Mouse (Mus musculus) ES-E14 (cell line): Measurements from ENCODE around the gene Slc52a3. TPM values are rescaled to one million over a fixed set of nuclear protein-coding genes. Genes with fewer than 3 reads are reported as not detected.

Experiments
- DNase-seq: peaks from one replicate; pipeline ENCODE4 v3.0.0-alpha.2; 2013; ENCODE audit warnings: low read depth, low spot score
- H3K27ac ChIP-seq: 2 replicates; pipeline ENCODE4 v1.5.1; 2012; ENCODE audit warnings: low read depth, mild to moderate bottlenecking, low read length, moderate library complexity, mixed read lengths; ENCODE audit not compliant: poor library complexity, insufficient read depth, severe bottlenecking
- H3K36me3 ChIP-seq: 2 replicates; pipeline ENCODE4 v1.6.1; 2012; ENCODE audit warnings: mild to moderate bottlenecking, low read length, moderate library complexity, mixed read lengths; ENCODE audit not compliant: control insufficient read depth, poor library complexity, insufficient read depth, severe bottlenecking
- H3K4me1 ChIP-seq, 2 experiments: fragments of 150-350 bp in 1 of 2; sonication (generic) in 1 of 2; 2 replicates each; pipeline ENCODE4 v1.6.1; 2012; ENCODE audit warnings: low read length in 2 of 2, mild to moderate bottlenecking in 1 of 2, mixed read lengths in 1 of 2; ENCODE audit not compliant: control insufficient read depth in 2 of 2, insufficient read depth in 2 of 2, poor library complexity in 1 of 2
- H3K4me3 ChIP-seq, 2 experiments: fragments of 150-350 bp in 1 of 2; sonication (generic) in 1 of 2; 2 replicates each; pipeline ENCODE4 v1.5.1; 2012; ENCODE audit warnings: low read length in 2 of 2, low read depth in 1 of 2, mild to moderate bottlenecking in 1 of 2, mixed read lengths in 1 of 2; ENCODE audit not compliant: insufficient read depth in 1 of 2, poor library complexity in 1 of 2, severe bottlenecking in 1 of 2
- H3K9ac ChIP-seq: 2 replicates; pipeline ENCODE4 v1.6.1; 2012; ENCODE audit warnings: low read depth, mild to moderate bottlenecking, low read length, mixed read lengths; ENCODE audit not compliant: poor library complexity, insufficient read depth, severe bottlenecking
- H3K9me3 ChIP-seq: fragments of 150-350 bp; sonication (generic); 2 replicates; pipeline ENCODE4 v1.6.1; 2012; ENCODE audit warnings: low read depth, mild to moderate bottlenecking, low read length; ENCODE audit not compliant: control insufficient read depth, insufficient read depth
- CHD2 ChIP-seq: IDR thresholded peaks from 2 replicates; pipeline ENCODE4 v1.6.1; 2014; ENCODE audit warnings: mild to moderate bottlenecking, low read depth, low read length, inconsistent platforms
- HCFC1 ChIP-seq: IDR thresholded peaks from 2 replicates; pipeline ENCODE4 v1.6.1; 2012; ENCODE audit warnings: low read length, inconsistent platforms, borderline replicate concordance; ENCODE audit not compliant: insufficient read depth
- MAFK ChIP-seq: IDR thresholded peaks from 2 replicates; pipeline ENCODE4 v1.6.1; 2014; ENCODE audit warnings: mild to moderate bottlenecking, low read depth, low read length, inconsistent platforms; ENCODE audit not compliant: insufficient read depth
- ZC3H11A ChIP-seq: IDR thresholded peaks from 2 replicates; pipeline ENCODE4 v1.6.1; 2012; ENCODE audit warnings: low read depth, mild to moderate bottlenecking, inconsistent platforms, low read length, borderline replicate concordance
- ZNF384 ChIP-seq: IDR thresholded peaks from 2 replicates; pipeline ENCODE4 v1.6.1; 2012; ENCODE audit warnings: low read depth, low read length, inconsistent platforms
- in situ Hi-C, 2 experiments: fragments of 600-800 bp; cut with MboI; formaldehyde crosslinking; loops; one replicate each; pipeline ENCODE4 v1.15.1; 2025; ENCODE audit warnings: low sequenced_read_pairs in 2 of 2, inconsistent platforms in 1 of 2; ENCODE audit not compliant: unreplicated experiment in 2 of 2
- total RNA-seq: library from RNA; depleted of rRNA; stranded (reverse); fragments of 300-350 nt; gene quantifications from 2 replicates; pipeline ENCODE4 v1.2.3, GENCODE M21; 2012

Slc52a3 gene
- total RNA-seq, 1 experiment = 4.4 TPM

DNA sequence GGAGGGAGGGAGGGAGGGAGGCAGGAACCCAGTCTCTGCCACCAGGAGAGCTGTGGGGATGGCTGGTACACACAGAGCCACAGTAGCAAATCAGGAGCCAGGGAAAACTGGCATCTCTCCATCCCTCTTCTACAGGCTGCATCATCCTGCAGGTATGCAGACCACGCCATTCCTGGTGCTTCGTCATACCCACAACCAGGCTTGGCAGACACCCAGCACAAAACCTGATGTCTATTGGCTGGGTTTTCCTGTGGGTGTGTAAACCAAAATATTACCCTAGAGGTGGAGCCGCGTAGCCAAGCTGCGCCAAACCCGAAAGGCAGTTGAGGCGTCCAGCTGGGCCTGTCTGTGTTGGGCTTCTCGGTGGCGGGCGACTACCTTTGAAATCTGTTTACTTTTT lies 33.8 kb upstream of the Slc52a3 start:
- no peak overlapping the region for H3K27ac ChIP-seq
- H3K4me3 ChIP-seq = no peak overlapping the region
- in situ Hi-C loops = no loop called here
- TF ChIP-seq ZNF384 (no peak), MAFK (no peak), HCFC1 (no peak), CHD2 (no peak), ZC3H11A (no peak)
- no peak overlapping the region for H3K9ac ChIP-seq
- H3K36me3 ChIP-seq = no peaks in the 10 kb centered on the region
- DNase-seq = no peak
- H3K9me3 ChIP-seq = no peaks in the 10 kb centered on the region
- H3K4me1 ChIP-seq = peaks cover 0 to 25% of the 10 kb centered on the region in 2 experiments; a peak in 2 of 4 replicates

DNA sequence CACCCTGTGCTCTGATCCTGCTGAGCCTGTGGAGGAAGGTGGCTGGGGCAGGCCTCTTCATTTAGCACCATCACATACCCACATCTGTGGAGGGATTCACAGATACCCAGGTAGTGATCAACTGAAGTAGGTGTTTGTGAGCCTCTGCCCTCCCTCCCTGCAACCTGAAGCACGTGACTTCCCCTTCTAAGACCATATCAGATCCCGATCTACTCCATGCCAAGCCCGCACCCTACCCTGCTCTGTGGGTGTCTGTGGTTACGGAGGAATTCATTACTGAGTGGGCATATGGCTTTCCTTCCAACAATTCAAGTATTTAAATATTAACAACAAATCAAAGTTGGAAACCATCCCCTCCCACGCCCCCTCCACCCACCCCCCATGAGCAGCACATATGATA lies 33.0 kb upstream of the Slc52a3 start:
- no peaks in the 10 kb centered on the region for H3K9me3 ChIP-seq
- TF ChIP-seq ZNF384 (no peak), CHD2 (no peak), HCFC1 (no peak), MAFK (no peak), ZC3H11A (no peak)
- H3K36me3 ChIP-seq = no peaks in the 10 kb centered on the region
- H3K4me1 ChIP-seq = peaks cover 0 to 25% of the 10 kb centered on the region in 2 experiments; a peak in 2 of 4 replicates
- H3K4me3 ChIP-seq = no peak overlapping the region
- H3K27ac ChIP-seq = no peak overlapping the region
- H3K9ac ChIP-seq = no peak overlapping the region
- in situ Hi-C loops = no loop called here
- no peak for DNase-seq

DNA sequence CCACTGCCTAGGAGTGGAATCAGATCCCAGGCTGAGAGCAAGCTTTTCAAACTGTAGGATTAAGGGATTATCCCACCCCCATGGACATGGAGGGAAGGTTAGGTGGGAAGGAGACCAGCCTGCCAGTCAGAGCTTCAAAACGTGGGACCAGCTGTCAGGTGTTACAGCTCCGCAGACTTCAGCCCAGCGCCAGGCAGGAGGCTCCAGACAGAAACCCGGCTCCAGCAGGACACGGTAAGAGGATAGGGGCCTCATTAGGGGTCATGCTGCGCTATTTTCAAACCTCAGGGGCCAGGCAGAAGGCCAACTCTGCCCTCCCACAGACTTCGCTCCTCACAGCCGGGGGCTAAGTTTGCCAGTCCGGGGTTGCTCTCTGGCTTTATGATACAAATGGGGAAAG lies 32.3 kb upstream of the Slc52a3 start:
- Histone ChIP-seq H3K27ac (no peak overlapping the region), H3K36me3 (peaks cover 3% of the 10 kb centered on the region; the same call in 1 of the 2 replicates), H3K4me3 (no peak overlapping the region), H3K9ac (no peak overlapping the region), H3K9me3 (no peaks in the 10 kb centered on the region), H3K4me1 (peaks cover 0 to 25% of the 10 kb centered on the region in 2 experiments; a peak in 2 of 4 replicates)
- no peak for TF ChIP-seq ZC3H11A
- TF ChIP-seq HCFC1 = no peak
- TF ChIP-seq ZNF384 = no peak
- TF ChIP-seq CHD2 = no peak
- TF ChIP-seq MAFK = no peak
- in situ Hi-C loops = no loop called here
- DNase-seq = no peak

DNA sequence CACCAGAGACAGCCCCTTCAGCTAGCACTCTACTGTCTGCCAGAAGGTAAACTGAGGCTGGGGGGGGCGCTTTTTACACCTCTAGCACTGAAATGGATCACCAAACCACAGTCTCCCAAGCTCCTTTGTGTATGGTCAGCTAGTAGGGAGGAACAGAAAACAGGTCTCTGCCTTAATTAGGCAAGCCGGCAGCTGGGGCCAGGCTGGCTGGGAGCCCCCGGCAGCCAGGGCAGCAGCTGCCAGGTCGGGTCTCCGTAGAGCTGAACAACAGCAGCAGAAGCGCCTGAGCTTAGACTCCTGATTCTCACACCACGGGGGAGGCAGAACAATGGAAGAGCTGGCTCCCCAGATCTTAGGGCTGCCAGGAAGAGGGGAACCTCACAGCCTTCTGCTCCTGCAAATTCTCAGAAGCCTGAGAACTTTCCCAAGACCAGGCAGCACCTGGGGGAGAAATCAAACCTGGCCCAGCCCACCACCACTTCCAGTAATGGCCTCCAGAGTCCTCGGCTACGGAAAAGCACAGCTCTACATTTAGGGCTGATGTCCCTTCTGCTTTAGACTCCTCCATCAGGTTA lies 29.0 kb upstream of the Slc52a3 start:
- DNase-seq = no peak

DNA sequence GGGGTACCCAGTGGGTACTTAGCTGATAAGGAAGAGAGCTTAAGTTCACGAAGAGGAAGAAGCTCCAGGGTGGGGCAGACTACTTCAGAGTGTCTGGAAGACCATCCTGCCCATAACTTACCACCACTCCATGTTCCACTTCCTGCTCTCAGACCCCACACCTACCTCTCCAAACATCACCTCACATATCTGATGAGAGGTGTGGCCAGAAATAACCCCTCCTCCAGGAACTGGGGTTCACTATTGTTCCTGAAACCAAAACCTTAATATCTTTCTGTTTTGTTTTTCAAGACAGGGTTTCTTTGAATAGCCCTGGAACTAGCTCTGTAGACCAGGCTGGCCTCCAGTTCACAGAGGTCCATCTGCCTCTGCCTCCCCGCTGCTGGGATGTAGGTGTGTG lies 28.5 kb upstream of the Slc52a3 start:
- H3K36me3 ChIP-seq = peaks cover 16% of the 10 kb centered on the region
- H3K4me1 ChIP-seq = peaks cover 3 to 31% of the 10 kb centered on the region in 2 experiments; a peak in 3 of 4 replicates
- in situ Hi-C loops = no loop called here
- H3K27ac ChIP-seq = no peak overlapping the region
- H3K9ac ChIP-seq = no peak overlapping the region
- no peaks in the 10 kb centered on the region for H3K9me3 ChIP-seq
- no peak overlapping the region for H3K4me3 ChIP-seq
- DNase-seq = no peak
- TF ChIP-seq ZNF384 (no peak), CHD2 (no peak), ZC3H11A (no peak), HCFC1 (no peak), MAFK (no peak)

More for the DNA sequence above, 29.0 kb upstream of the Slc52a3 start:
- Histone ChIP-seq H3K27ac (no peak overlapping the region), H3K4me3 (no peak overlapping the region), H3K9ac (no peak overlapping the region), H3K9me3 (no peaks in the 10 kb centered on the region), H3K36me3 (peaks cover 16% of the 10 kb centered on the region), H3K4me1 (peaks cover 3 to 32% of the 10 kb centered on the region in 2 experiments; a peak in 2 of 4 replicates)
- in situ Hi-C loops = no loop called here
- no peak for TF ChIP-seq MAFK
